Mouse (Mus musculus) embryo, embryonic 11.5 days (tissue): ENCODE data around the gene Dock9.

ENCODE experiments used
- DNase-seq: peaks from one replicate; pipeline ENCODE4 v3.0.0-alpha.2; 2012; ENCODE audit warnings: low read depth, low spot score

The Dock9 gene

GRCm38 (mm10) chr14:121516881-121517280, 280.8 kb downstream of the Dock9 start:
- DNase-seq, result no peak

- DNase-seq, result no peak
Measured at GRCm38 (mm10) chr14:121508929-121509328, 288.7 kb downstream of the Dock9 start.

GRCm38 (mm10) chr14:121506336-121506735, 291.3 kb downstream of the Dock9 start:
- DNase-seq, result no peak

GRCm38 (mm10) chr14:121505485-121505860, 292.2 kb downstream of the Dock9 start:
- no peak for DNase-seq

- no peak for DNase-seq
Measured at GRCm38 (mm10) chr14:121504781-121505484, 292.7 kb downstream of the Dock9 start, which contains the start of gene Slc15a1. Gene Slc15a1 (minus strand): TSS chr14:121505252.

GRCm38 (mm10) chr14:121500577-121500976, 297.1 kb downstream of the Dock9 start:
- no peak for DNase-seq

GRCm38 (mm10) chr14:121499769-121500168, 297.9 kb downstream of the Dock9 start:
- no peak for DNase-seq

GRCm38 (mm10) chr14:121497800-121498199, 299.8 kb downstream of the Dock9 start:
- DNase-seq, result no peak

- DNase-seq, result no peak
Measured at GRCm38 (mm10) chr14:121495741-121496140, 301.9 kb downstream of the Dock9 start.

- DNase-seq, result no peak
Measured at GRCm38 (mm10) chr14:121495120-121495519, 302.5 kb downstream of the Dock9 start.

GRCm38 (mm10) chr14:121494238-121494637, 303.4 kb downstream of the Dock9 start:
- DNase-seq, result no peak

GRCm38 (mm10) chr14:121493712-121494111, 303.9 kb downstream of the Dock9 start:
- no peak for DNase-seq

GRCm38 (mm10) chr14:121492328-121492727, 305.3 kb downstream of the Dock9 start:
- no peak for DNase-seq
